Mouse (Mus musculus): ENCODE results near the gene Snx29.

- TF ChIP-seq CTCF (IDR thresholded peaks at IDR 0.05; ENCODE audit: insufficient read depth, low read depth, low read length) (no peak), POLR2A (IDR thresholded peaks at IDR 0.05; ENCODE audit: insufficient read depth, low read depth, low read length) (no peak)
Measured at GRCm38 (mm10) chr16:11369162-11369561, 46.5 kb downstream of the Snx29 start.
